Mouse (Mus musculus) adrenal gland, adult 2 months (tissue): ENCODE measurements around the gene Atp11b. TPM values are rescaled to one million over a fixed set of nuclear protein-coding genes. Genes with fewer than 3 reads are reported as not detected.
A peak's percentile ranks its signal among the peaks of the same experiment; 100 is the strongest.

Experiments
- DNase-seq: peaks from one replicate; pipeline ENCODE4 v3.0.0; 2021
- polyA plus RNA-seq: library from polyadenylated mRNA; depleted of rRNA; stranded (reverse); fragments of >200 nt; gene quantifications from 2 replicates; pipeline ENCODE4 v1.2.3, GENCODE M21; 2012; rRNA removed
- total RNA-seq, 2 experiments: library from RNA; stranded (reverse); gene quantifications; 2 replicates each; pipeline ENCODE4 v1.2.3; 2021

Atp11b gene
- total and polyA plus RNA-seq, 3 experiments = 3.9 to 39.5 (median 36.9) TPM

- no peak for DNase-seq
Observed at GRCm38 (mm10) chr3:35764637-35765617, 11.0 kb downstream of the Atp11b start.

- no peak for DNase-seq
Observed at GRCm38 (mm10) chr3:35779748-35780147, 25.8 kb downstream of the Atp11b start.

GRCm38 (mm10) chr3:35802040-35802439, 48.1 kb downstream of the Atp11b start:
- DNase-seq = no peak

GRCm38 (mm10) chr3:35819887-35820286, 66.0 kb downstream of the Atp11b start:
- DNase-seq = no peak

GRCm38 (mm10) chr3:35822036-35822435, 68.1 kb downstream of the Atp11b start:
- no peak for DNase-seq

- DNase-seq = no peak
Observed at GRCm38 (mm10) chr3:35849326-35849725, 95.4 kb downstream of the Atp11b start.

- no peak for DNase-seq
Observed at GRCm38 (mm10) chr3:35883267-35883666, 129.4 kb downstream of the Atp11b start.

GRCm38 (mm10) chr3:35889531-35889930, 135.6 kb downstream of the Atp11b start:
- DNase-seq = no peak

- peak; percentile 19 for DNase-seq
Observed at GRCm38 (mm10) chr3:35891123-35891522, 137.2 kb downstream of the Atp11b start.

GRCm38 (mm10) chr3:35893156-35893555, 139.2 kb downstream of the Atp11b start:
- peak; percentile 68 for DNase-seq

GRCm38 (mm10) chr3:35897900-35898299, 144.0 kb downstream of the Atp11b start:
- DNase-seq = no peak

- DNase-seq = no peak
Observed at GRCm38 (mm10) chr3:35899109-35899508, 145.2 kb downstream of the Atp11b start.

- no peak for DNase-seq
Observed at GRCm38 (mm10) chr3:35900555-35901204, 146.8 kb downstream of the Atp11b start.

Other genes with a start within 250 kb of the Atp11b start
- gene Dcun1d1, start 183.3 kb downstream of the Atp11b start, total RNA-seq = 10 to 100 TPM; 64.1 to 84.2 TPM
- gene Dcun1d1, start 183.3 kb downstream of the Atp11b start, polyA plus RNA-seq = 1.5 and 2.2 TPM in 2 replicates
- gene Mccc1, start 246.6 kb downstream of the Atp11b start, total RNA-seq = 100 to 1,000 TPM; 114 to 126 TPM
- 30.7 and 32.0 TPM in 2 replicates for gene Mccc1, start 246.6 kb downstream of the Atp11b start, polyA plus RNA-seq